Mouse (Mus musculus): Measurements from ENCODE around the gene Orc5. TPM values are rescaled to one million over a fixed set of nuclear protein-coding genes. Genes with fewer than 3 reads are reported as not detected.

The Orc5 gene
- polyA plus RNA-seq, 1 experiment from 2014 or later: 49.4 TPM

GRCm38 (mm10) chr5:22572881-22573280, 22.7 kb upstream of the Orc5 start:
- H3K9ac ChIP-seq (ENCODE audit: low read length): no peak overlapping the region
- H3K4me1 ChIP-seq (ENCODE audit: control insufficient read depth, insufficient read depth, low read length): no peaks in the 10 kb centered on the region
- 95% methylated on average over 6 of the region's 6 CpGs for WGBS
- ATAC-seq (ENCODE audit: low FRiP score) (no peak), DNase-seq (ENCODE audit: low spot score, missing footprints) (peak; percentile 26)
- H3K4me3 ChIP-seq (ENCODE audit: low read depth, low read length): no peak overlapping the region
- H3K27me3 ChIP-seq (ENCODE audit: control insufficient read depth, insufficient read depth, low read length): no peaks in the 10 kb centered on the region
- H3K4me2 ChIP-seq: no peak overlapping the region
- no peaks in the 10 kb centered on the region for H3K9me3 ChIP-seq (ENCODE audit: control insufficient read depth, low read length)
- H3K27ac ChIP-seq (ENCODE audit: low read depth, low read length): no peak overlapping the region
- H3K36me3 ChIP-seq (ENCODE audit: control insufficient read depth, insufficient read depth, low read length): no peaks in the 10 kb centered on the region

GRCm38 (mm10) chr5:22572456-22572855, 22.2 kb upstream of the Orc5 start:
- no peak overlapping the region for H3K4me3 ChIP-seq (ENCODE audit: low read depth, low read length)
- WGBS: 84% methylated on average over 3 of the region's 3 CpGs
- DNase-seq (ENCODE audit: low spot score, missing footprints) (peak; percentile 26), ATAC-seq (ENCODE audit: low FRiP score) (no peak)
- no peaks in the 10 kb centered on the region for H3K4me1 ChIP-seq (ENCODE audit: control insufficient read depth, insufficient read depth, low read length)
- no peaks in the 10 kb centered on the region for H3K36me3 ChIP-seq (ENCODE audit: control insufficient read depth, insufficient read depth, low read length)
- H3K4me2 ChIP-seq: no peak overlapping the region
- no peak overlapping the region for H3K9ac ChIP-seq (ENCODE audit: low read length)
- no peaks in the 10 kb centered on the region for H3K27me3 ChIP-seq (ENCODE audit: control insufficient read depth, insufficient read depth, low read length)
- no peak overlapping the region for H3K27ac ChIP-seq (ENCODE audit: low read depth, low read length)
- H3K9me3 ChIP-seq (ENCODE audit: control insufficient read depth, low read length): no peaks in the 10 kb centered on the region

GRCm38 (mm10) chr5:22565708-22566107, 15.5 kb upstream of the Orc5 start:
- no peak overlapping the region for H3K4me2 ChIP-seq
- H3K9ac ChIP-seq (ENCODE audit: low read length): no peak overlapping the region
- ATAC-seq (ENCODE audit: low FRiP score) (no peak), DNase-seq (ENCODE audit: low spot score, missing footprints) (peak; percentile 56)
- no peak overlapping the region for H3K4me3 ChIP-seq (ENCODE audit: low read depth, low read length)
- no peaks in the 10 kb centered on the region for H3K9me3 ChIP-seq (ENCODE audit: control insufficient read depth, low read length)
- no peaks in the 10 kb centered on the region for H3K4me1 ChIP-seq (ENCODE audit: control insufficient read depth, insufficient read depth, low read length)
- no peak overlapping the region for H3K27ac ChIP-seq (ENCODE audit: low read depth, low read length)
- no peaks in the 10 kb centered on the region for H3K27me3 ChIP-seq (ENCODE audit: control insufficient read depth, insufficient read depth, low read length)
- H3K36me3 ChIP-seq (ENCODE audit: control insufficient read depth, insufficient read depth, low read length): no peaks in the 10 kb centered on the region
- 77% methylated on average over 2 of the region's 2 CpGs for WGBS

GRCm38 (mm10) chr5:22559801-22560200, 9.6 kb upstream of the Orc5 start:
- Histone ChIP-seq H3K27me3 (ENCODE audit: control insufficient read depth, insufficient read depth, low read length) (no peaks in the 10 kb centered on the region), H3K9ac (ENCODE audit: low read length) (no peak overlapping the region), H3K36me3 (ENCODE audit: control insufficient read depth, insufficient read depth, low read length) (no peaks in the 10 kb centered on the region), H3K4me2 (no peak overlapping the region), H3K4me3 (ENCODE audit: low read depth, low read length) (no peak overlapping the region), H3K27ac (ENCODE audit: low read depth, low read length) (no peak overlapping the region), H3K4me1 (ENCODE audit: control insufficient read depth, insufficient read depth, low read length) (no peaks in the 10 kb centered on the region), H3K9me3 (ENCODE audit: control insufficient read depth, low read length) (no peaks in the 10 kb centered on the region)
- DNase-seq (ENCODE audit: low spot score, missing footprints) (peak; percentile 17), ATAC-seq (ENCODE audit: low FRiP score) (no peak)
- 88% methylated on average over 2 of the region's 2 CpGs for WGBS

GRCm38 (mm10) chr5:22557491-22558113, 7.4 kb upstream of the Orc5 start:
- Histone ChIP-seq H3K4me2 (no peak overlapping the region), H3K4me3 (ENCODE audit: low read depth, low read length) (no peak overlapping the region), H3K27me3 (ENCODE audit: control insufficient read depth, insufficient read depth, low read length) (no peaks in the 10 kb centered on the region), H3K4me1 (ENCODE audit: control insufficient read depth, insufficient read depth, low read length) (no peaks in the 10 kb centered on the region), H3K9ac (ENCODE audit: low read length) (no peak overlapping the region), H3K9me3 (ENCODE audit: control insufficient read depth, low read length) (no peaks in the 10 kb centered on the region), H3K27ac (ENCODE audit: low read depth, low read length) (no peak overlapping the region), H3K36me3 (ENCODE audit: control insufficient read depth, insufficient read depth, low read length) (no peaks in the 10 kb centered on the region)
- no peak for ATAC-seq (ENCODE audit: low FRiP score)
- DNase-seq (ENCODE audit: low spot score, missing footprints): peak; percentile 76
- WGBS: 93% methylated on average over 4 of the region's 4 CpGs

- DNase-seq (ENCODE audit: low spot score, missing footprints) (no peak), ATAC-seq (ENCODE audit: low FRiP score) (no peak)
- Histone ChIP-seq H3K36me3 (ENCODE audit: control insufficient read depth, insufficient read depth, low read length) (no peaks in the 10 kb centered on the region), H3K4me2 (no peak overlapping the region), H3K4me1 (ENCODE audit: control insufficient read depth, insufficient read depth, low read length) (no peaks in the 10 kb centered on the region), H3K4me3 (ENCODE audit: low read depth, low read length) (no peak overlapping the region), H3K27me3 (ENCODE audit: control insufficient read depth, insufficient read depth, low read length) (no peaks in the 10 kb centered on the region), H3K27ac (ENCODE audit: low read depth, low read length) (no peak overlapping the region), H3K9me3 (ENCODE audit: control insufficient read depth, low read length) (no peaks in the 10 kb centered on the region), H3K9ac (ENCODE audit: low read length) (no peak overlapping the region)
- WGBS: 88% methylated on average over 4 of the region's 4 CpGs
These were observed 6.5 kb upstream of the Orc5 start for GRCm38 (mm10) chr5:22556713-22557112.

GRCm38 (mm10) chr5:22552233-22552765, 2.1 kb upstream of the Orc5 start:
- no peak overlapping the region for H3K4me3 ChIP-seq (ENCODE audit: low read depth, low read length)

GRCm38 (mm10) chr5:22549366-22550032, 730 bp downstream of the Orc5 start:
- Histone ChIP-seq H3K4me1 (ENCODE audit: control insufficient read depth, insufficient read depth, low read length) (peaks cover 6% of the 10 kb centered on the region), H3K27me3 (ENCODE audit: control insufficient read depth, insufficient read depth, low read length) (no peaks in the 10 kb centered on the region), H3K4me3 (ENCODE audit: low read depth, low read length) (peak overlapping the region; percentile 75), H3K9me3 (ENCODE audit: control insufficient read depth, low read length) (no peaks in the 10 kb centered on the region), H3K9ac (ENCODE audit: low read length) (peak overlapping the region; percentile 88), H3K4me2 (peak overlapping the region; percentile 85), H3K27ac (ENCODE audit: low read depth, low read length) (no peak overlapping the region), H3K36me3 (ENCODE audit: control insufficient read depth, insufficient read depth, low read length) (peaks cover 6% of the 10 kb centered on the region; the same call in 1 of the 2 replicates)
- WGBS: 19% methylated on average over 11 of the region's 11 CpGs
- DNase-seq (ENCODE audit: low spot score, missing footprints): peak; percentile 84
- ATAC-seq (ENCODE audit: low FRiP score): no peak; the same call in 1 of the 2 replicates

More at GRCm38 (mm10) chr5:22552233-22552765, 2.1 kb upstream of the Orc5 start:
- Histone ChIP-seq H3K36me3 (ENCODE audit: control insufficient read depth, insufficient read depth, low read length) (no peaks in the 10 kb centered on the region), H3K27ac (ENCODE audit: low read depth, low read length) (no peak overlapping the region), H3K4me1 (ENCODE audit: control insufficient read depth, insufficient read depth, low read length) (peaks cover 6% of the 10 kb centered on the region), H3K9ac (ENCODE audit: low read length) (no peak overlapping the region), H3K27me3 (ENCODE audit: control insufficient read depth, insufficient read depth, low read length) (no peaks in the 10 kb centered on the region), H3K4me2 (no peak overlapping the region), H3K9me3 (ENCODE audit: control insufficient read depth, low read length) (no peaks in the 10 kb centered on the region)
- peak; percentile 76 for DNase-seq (ENCODE audit: low spot score, missing footprints)
- WGBS: 93% methylated on average over 14 of the region's 14 CpGs
- no peak for ATAC-seq (ENCODE audit: low FRiP score)

- H3K36me3 ChIP-seq (ENCODE audit: control insufficient read depth, insufficient read depth, low read length): peaks cover 6% of the 10 kb centered on the region; the same call in 1 of the 2 replicates
- ATAC-seq (ENCODE audit: low FRiP score) (no peak), DNase-seq (ENCODE audit: low spot score, missing footprints) (peak; percentile 23)
- 89% methylated on average over 6 of the region's 6 CpGs for WGBS
- no peaks in the 10 kb centered on the region for H3K9me3 ChIP-seq (ENCODE audit: control insufficient read depth, low read length)
- H3K4me2 ChIP-seq: peak overlapping the region; percentile 13
- no peak overlapping the region for H3K4me3 ChIP-seq (ENCODE audit: low read depth, low read length)
- no peak overlapping the region for H3K9ac ChIP-seq (ENCODE audit: low read length)
- H3K27ac ChIP-seq (ENCODE audit: low read depth, low read length): no peak overlapping the region
- H3K27me3 ChIP-seq (ENCODE audit: control insufficient read depth, insufficient read depth, low read length): no peaks in the 10 kb centered on the region
- H3K4me1 ChIP-seq (ENCODE audit: control insufficient read depth, insufficient read depth, low read length): peaks cover 6% of the 10 kb centered on the region
These were observed 1.6 kb downstream of the Orc5 start for GRCm38 (mm10) chr5:22548556-22549161.

Data from midbrain, embryonic 11.5 days (tissue).